Mouse (Mus musculus) brown adipose tissue, adult 24 weeks (tissue): ENCODE measurements around the gene Pars2. TPM values are rescaled to one million over a fixed set of nuclear protein-coding genes. Genes with fewer than 3 reads are reported as not detected.

Experiments
- polyA plus RNA-seq: library from polyadenylated mRNA; stranded (reverse); fragments of >200 nt; gene quantifications from 2 replicates; pipeline ENCODE4 v1.2.4, GENCODE M21; 2012; ENCODE audit not compliant: missing spikeins, insufficient read depth, insufficient read length

Gene Pars2
- polyA plus RNA-seq, 1 experiment: 5.8 TPM

Other genes starting within 250 kb of the Pars2 start
- gene Pcsk9, start 186.7 kb upstream of the Pars2 start, polyA plus RNA-seq: not detected in 2 replicates
- gene Bsnd, start 158.8 kb upstream of the Pars2 start, polyA plus RNA-seq: not detected in 2 replicates
- gene Dhcr24, start 90.0 kb upstream of the Pars2 start, polyA plus RNA-seq: 9.0 and 24.0 TPM in 2 replicates
- gene Lexm, start 33.8 kb upstream of the Pars2 start, polyA plus RNA-seq: not detected in 2 replicates
- not detected in 2 replicates for gene Ttc22, start 28.6 kb upstream of the Pars2 start, polyA plus RNA-seq
- gene Ttc4, start 27.9 kb downstream of the Pars2 start, polyA plus RNA-seq: 15.9 and 18.4 TPM in 2 replicates
- gene Mroh7, start 79.9 kb downstream of the Pars2 start, polyA plus RNA-seq: not detected in 2 replicates
- not detected in 2 replicates for gene Fam151a, start 82.8 kb downstream of the Pars2 start, polyA plus RNA-seq
- 278 and 386 TPM in 2 replicates for gene Acot11, start 153.9 kb downstream of the Pars2 start, polyA plus RNA-seq